Mouse (Mus musculus) WW6 (cell line): Measurements from ENCODE around the gene Cmtm1.
"Not testable (repeated sequence)": the region's sequence is repeated elsewhere in the genome, so short reads cannot be mapped to it uniquely, and the experiment has no call there.

Experiments
- DNase-seq: peaks from one replicate; pipeline ENCODE4 v3.0.0-alpha.2; 2013; ENCODE audit warnings: low read depth, low spot score

Gene Cmtm1

GRCm38 (mm10) chr8:104309441-104310155 is at the start of gene Cmtm1, which contains the start of gene Gm45711:
Gene Cmtm1, minus strand, starts transcription at chr8:104310145.
Gene Gm45711, minus strand, starts transcription at chr8:104310081.
- DNase-seq = not testable (repeated sequence)

GRCm38 (mm10) chr8:104358637-104359036 is 48.7 kb upstream of the Cmtm1 start:
- DNase-seq = no peak

GRCm38 (mm10) chr8:104354504-104354903 is 44.6 kb upstream of the Cmtm1 start:
- DNase-seq = no peak

- no peak for DNase-seq
Measured at GRCm38 (mm10) chr8:104353186-104353585, 43.2 kb upstream of the Cmtm1 start.

- DNase-seq = no peak
Measured at GRCm38 (mm10) chr8:104350047-104350446, 40.1 kb upstream of the Cmtm1 start.

- DNase-seq = no peak
Measured at GRCm38 (mm10) chr8:104348971-104349370, 39.0 kb upstream of the Cmtm1 start.

- no peak for DNase-seq
Measured at GRCm38 (mm10) chr8:104346706-104347105, 36.8 kb upstream of the Cmtm1 start.

- DNase-seq = no peak
Measured at GRCm38 (mm10) chr8:104344622-104345021, 34.7 kb upstream of the Cmtm1 start.

- DNase-seq = peak; percentile 71
Measured at GRCm38 (mm10) chr8:104343957-104344356, 34.0 kb upstream of the Cmtm1 start.

- DNase-seq = no peak
Measured at GRCm38 (mm10) chr8:104342426-104342825, 32.5 kb upstream of the Cmtm1 start.

GRCm38 (mm10) chr8:104341678-104342077 is 31.7 kb upstream of the Cmtm1 start:
- no peak for DNase-seq

GRCm38 (mm10) chr8:104341106-104341561 is 31.2 kb upstream of the Cmtm1 start:
- DNase-seq = peak; percentile 58

GRCm38 (mm10) chr8:104340233-104341105 is 30.5 kb upstream of the Cmtm1 start:
- DNase-seq = peak; percentile 54

- DNase-seq = no peak
Measured at GRCm38 (mm10) chr8:104339983-104340232, 30.0 kb upstream of the Cmtm1 start.

GRCm38 (mm10) chr8:104339229-104339982 is 29.5 kb upstream of the Cmtm1 start, which contains the start of gene Cmtm3:
Gene Cmtm3, plus strand, starts transcription at chr8:104339410.
- no peak for DNase-seq

GRCm38 (mm10) chr8:104337890-104338289 is 27.9 kb upstream of the Cmtm1 start:
- DNase-seq = no peak

- no peak for DNase-seq
Measured at GRCm38 (mm10) chr8:104336806-104337205, 26.9 kb upstream of the Cmtm1 start.

GRCm38 (mm10) chr8:104334196-104334595 is 24.3 kb upstream of the Cmtm1 start:
- DNase-seq = no peak

- DNase-seq = no peak
Measured at GRCm38 (mm10) chr8:104333786-104334185, 23.8 kb upstream of the Cmtm1 start.

GRCm38 (mm10) chr8:104332665-104333631 is 23.0 kb upstream of the Cmtm1 start:
- no peak for DNase-seq

- DNase-seq = not testable (repeated sequence)
Measured at GRCm38 (mm10) chr8:104321930-104322329, 12.0 kb upstream of the Cmtm1 start, which contains the start of gene Cmtm2b. Gene Cmtm2b, plus strand, starts transcription at chr8:104322230.
